Mouse (Mus musculus) hindbrain, embryonic 14.5 days (tissue): Measurements from ENCODE around the gene G0s2. TPM values are rescaled to one million over a fixed set of nuclear protein-coding genes. Genes with fewer than 3 reads are reported as not detected.

Experiments
- ATAC-seq: fragments of 200-750 bp; cut with Nextera tagmentation; 2 replicates; pipeline ENCODE4 v1.8.0; 2017; ENCODE audit warnings: moderate number of reproducible peaks, mild to moderate bottlenecking, moderate TSS enrichment, moderate library complexity; ENCODE audit not compliant: low FRiP score
- DNase-seq: peaks from one replicate; pipeline ENCODE4 v3.0.0-alpha.2; 2015; ENCODE audit warnings: low spot score
- H3K27ac ChIP-seq: fragments of 300-500 bp; sonication (generic); 2 replicates; pipeline ENCODE4 v1.5.1; 2014; ENCODE audit warnings: mild to moderate bottlenecking, moderate library complexity
- H3K27me3 ChIP-seq: fragments of 300-500 bp; sonication (generic); 2 replicates; pipeline ENCODE4 v1.6.1; 2014; ENCODE audit warnings: mild to moderate bottlenecking, low read length, mixed read lengths; ENCODE audit not compliant: control insufficient read depth, insufficient read depth
- H3K36me3 ChIP-seq: fragments of 300-500 bp; sonication (generic); replicated peaks from 2 replicates; pipeline ENCODE4 v1.6.1; 2014; ENCODE audit not compliant: control insufficient read depth, insufficient read depth
- H3K4me1 ChIP-seq: fragments of 300-500 bp; sonication (generic); replicated peaks from 2 replicates; pipeline ENCODE4 v1.6.1; 2014; ENCODE audit warnings: antibody characterized with exemption, low read length, mixed read lengths; ENCODE audit not compliant: control insufficient read depth, insufficient read depth
- H3K4me2 ChIP-seq: fragments of 300-500 bp; sonication (generic); replicated peaks from 2 replicates; pipeline ENCODE4 v1.6.1; 2014; ENCODE audit warnings: mild to moderate bottlenecking, moderate library complexity
- H3K4me3 ChIP-seq: fragments of 300-500 bp; sonication (generic); replicated peaks from 2 replicates; pipeline ENCODE4 v1.5.1; 2014; ENCODE audit warnings: mild to moderate bottlenecking, low read length
- H3K9ac ChIP-seq: fragments of 300-500 bp; sonication (generic); 2 replicates; pipeline ENCODE4 v1.6.1; 2014
- H3K9me3 ChIP-seq: fragments of 300-500 bp; sonication (generic); 2 replicates; pipeline ENCODE4 v1.6.1; 2016; ENCODE audit warnings: low read length; ENCODE audit not compliant: control insufficient read depth
- WGBS: fragments of 180-500 bp; shearing (Covaris S2); extraction: QIAGEN DNeasy Blood & Tissue Kit; methylation state at CpG from one replicate; pipeline ENCODE4 v1.1.7; 2014; 5-methylcytosine and 5-hydroxymethylcytosine counted together
- polyA plus RNA-seq: library from polyadenylated mRNA; unstranded; fragments of >200 nt; fragmentation: Nextera tagmentation; extraction: Ambion mirVana; gene quantifications from 2 replicates; pipeline ENCODE4 v1.2.1, GENCODE M21; 2014

The G0s2 gene
- polyA plus RNA-seq, 1 experiment from 2014 or later, result 6.5 TPM

- no peak overlapping the region for H3K9ac ChIP-seq
- H3K27me3 ChIP-seq, result no peaks in the 10 kb centered on the region
- ATAC-seq (no peak), DNase-seq (no peak)
- H3K9me3 ChIP-seq, result no peaks in the 10 kb centered on the region
- 96% methylated on average over 2 of the region's 2 CpGs for WGBS
- H3K4me3 ChIP-seq, result no peak overlapping the region
- H3K36me3 ChIP-seq, result no peaks in the 10 kb centered on the region
- no peak overlapping the region for H3K27ac ChIP-seq
- no peaks in the 10 kb centered on the region for H3K4me1 ChIP-seq
- no peak overlapping the region for H3K4me2 ChIP-seq
Observed at GRCm38 (mm10) chr1:193306832-193307231, 33.8 kb upstream of the G0s2 start.

GRCm38 (mm10) chr1:193305386-193305785 lies 32.4 kb upstream of the G0s2 start:
- H3K9me3 ChIP-seq, result no peaks in the 10 kb centered on the region
- no peaks in the 10 kb centered on the region for H3K36me3 ChIP-seq
- no peaks in the 10 kb centered on the region for H3K4me1 ChIP-seq
- 13% methylated on average over 7 of the region's 7 CpGs for WGBS
- no peaks in the 10 kb centered on the region for H3K27me3 ChIP-seq
- no peak overlapping the region for H3K4me2 ChIP-seq
- H3K4me3 ChIP-seq, result no peak overlapping the region
- H3K27ac ChIP-seq, result no peak overlapping the region
- ATAC-seq (peak; percentile 77; the same call in 1 of the 2 replicates), DNase-seq (no peak)
- H3K9ac ChIP-seq, result no peak overlapping the region

- no peak for ATAC-seq
- WGBS, result 68% methylated on average over 2 of the region's 2 CpGs
- no peak for DNase-seq
Observed at GRCm38 (mm10) chr1:193303096-193303495, 30.1 kb upstream of the G0s2 start.

GRCm38 (mm10) chr1:193302093-193302405 lies 29.0 kb upstream of the G0s2 start:
- Histone ChIP-seq H3K36me3 (no peaks in the 10 kb centered on the region), H3K27ac (no peak overlapping the region), H3K4me3 (no peak overlapping the region), H3K27me3 (no peaks in the 10 kb centered on the region), H3K4me2 (no peak overlapping the region), H3K4me1 (no peaks in the 10 kb centered on the region), H3K9me3 (no peaks in the 10 kb centered on the region), H3K9ac (no peak overlapping the region)
- ATAC-seq (no peak), DNase-seq (no peak)
- 74% methylated on average over 8 of the region's 8 CpGs for WGBS

More at GRCm38 (mm10) chr1:193303096-193303495, 30.1 kb upstream of the G0s2 start:
- H3K9ac ChIP-seq, result no peak overlapping the region
- no peaks in the 10 kb centered on the region for H3K4me1 ChIP-seq
- H3K4me3 ChIP-seq, result no peak overlapping the region
- no peaks in the 10 kb centered on the region for H3K36me3 ChIP-seq
- H3K9me3 ChIP-seq, result no peaks in the 10 kb centered on the region
- H3K4me2 ChIP-seq, result no peak overlapping the region
- no peaks in the 10 kb centered on the region for H3K27me3 ChIP-seq
- no peak overlapping the region for H3K27ac ChIP-seq

- H3K36me3 ChIP-seq, result no peaks in the 10 kb centered on the region
- no peak overlapping the region for H3K4me2 ChIP-seq
- H3K9ac ChIP-seq, result no peak overlapping the region
- H3K27me3 ChIP-seq, result no peaks in the 10 kb centered on the region
- no peak overlapping the region for H3K4me3 ChIP-seq
- no peak for ATAC-seq
- 72% methylated on average over 6 of the region's 6 CpGs for WGBS
- H3K9me3 ChIP-seq, result no peaks in the 10 kb centered on the region
- H3K4me1 ChIP-seq, result no peaks in the 10 kb centered on the region
- DNase-seq, result no peak
- no peak overlapping the region for H3K27ac ChIP-seq
Observed at GRCm38 (mm10) chr1:193301216-193302092, 28.4 kb upstream of the G0s2 start.

- ATAC-seq, result no peak
- no peak overlapping the region for H3K4me2 ChIP-seq
Observed at GRCm38 (mm10) chr1:193299995-193300394, 27.0 kb upstream of the G0s2 start.

GRCm38 (mm10) chr1:193298141-193298765 lies 25.2 kb upstream of the G0s2 start:
- Histone ChIP-seq H3K4me1 (no peaks in the 10 kb centered on the region), H3K9me3 (no peaks in the 10 kb centered on the region), H3K27ac (no peak overlapping the region), H3K4me2 (no peak overlapping the region), H3K9ac (no peak overlapping the region), H3K36me3 (no peaks in the 10 kb centered on the region), H3K4me3 (no peak overlapping the region), H3K27me3 (no peaks in the 10 kb centered on the region)
- ATAC-seq (no peak), DNase-seq (no peak)
- WGBS, result 71% methylated on average over 3 of the region's 3 CpGs

More at GRCm38 (mm10) chr1:193299995-193300394, 27.0 kb upstream of the G0s2 start:
- Histone ChIP-seq H3K36me3 (no peaks in the 10 kb centered on the region), H3K4me3 (no peak overlapping the region), H3K27me3 (no peaks in the 10 kb centered on the region), H3K9me3 (no peaks in the 10 kb centered on the region), H3K27ac (no peak overlapping the region), H3K9ac (no peak overlapping the region), H3K4me1 (no peaks in the 10 kb centered on the region)
- WGBS, result 69% methylated on average over 1 of the region's 1 CpGs
- no peak for DNase-seq

- 87% methylated on average over 5 of the region's 5 CpGs for WGBS
Observed at GRCm38 (mm10) chr1:193295920-193296319, 22.9 kb upstream of the G0s2 start.

GRCm38 (mm10) chr1:193293926-193294325 lies 20.9 kb upstream of the G0s2 start:
- Histone ChIP-seq H3K27me3 (no peaks in the 10 kb centered on the region), H3K4me2 (no peak overlapping the region), H3K9me3 (no peaks in the 10 kb centered on the region), H3K36me3 (no peaks in the 10 kb centered on the region), H3K4me1 (no peaks in the 10 kb centered on the region), H3K9ac (no peak overlapping the region), H3K4me3 (no peak overlapping the region), H3K27ac (no peak overlapping the region)
- no peak for DNase-seq
- 59% methylated on average over 3 of the region's 3 CpGs for WGBS
- no peak for ATAC-seq

More at GRCm38 (mm10) chr1:193295920-193296319, 22.9 kb upstream of the G0s2 start:
- no peak for ATAC-seq
- Histone ChIP-seq H3K27ac (no peak overlapping the region), H3K9me3 (no peaks in the 10 kb centered on the region), H3K36me3 (no peaks in the 10 kb centered on the region), H3K9ac (no peak overlapping the region), H3K27me3 (no peaks in the 10 kb centered on the region), H3K4me3 (no peak overlapping the region), H3K4me1 (no peaks in the 10 kb centered on the region), H3K4me2 (no peak overlapping the region)
- no peak for DNase-seq
